Mouse (Mus musculus) cerebellum, adult 9-10 months (tissue): ENCODE measurements around the gene Eif2b2.

Experiments used
- DNase-seq: peaks from one replicate; pipeline ENCODE4 v3.0.0; 2022

Eif2b2 gene

DNA sequence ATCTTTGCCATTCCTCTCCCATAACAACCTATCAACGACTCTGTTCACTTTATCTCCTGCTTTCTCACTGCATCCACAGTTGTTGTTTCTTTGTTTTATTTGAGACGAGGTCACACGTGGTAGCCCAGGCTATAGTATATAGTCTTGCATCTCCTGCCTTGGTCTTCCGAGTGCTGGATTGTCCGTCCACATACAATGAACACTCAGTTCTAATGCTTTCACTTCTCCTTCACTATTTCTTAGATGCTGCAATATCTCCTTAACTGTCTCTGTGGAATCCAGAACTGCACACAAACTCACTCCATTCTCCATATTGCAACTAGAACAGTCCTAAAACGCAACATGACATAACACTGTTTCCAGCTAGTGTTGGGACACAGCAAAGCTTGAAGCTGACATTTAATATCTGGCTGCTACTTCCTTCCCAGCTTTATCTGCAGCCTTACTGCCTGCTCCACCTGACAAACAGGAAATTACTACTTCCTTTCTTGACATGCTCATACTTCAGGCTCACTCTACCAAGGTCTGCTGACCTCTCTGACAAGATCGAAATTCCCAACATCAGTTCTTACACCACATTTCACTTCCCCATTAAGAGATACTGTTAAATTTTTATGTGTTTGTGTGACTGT lies 37.8 kb downstream of the Eif2b2 start:
- DNase-seq, result no peak

- DNase-seq, result no peak
Measured at GRCm38 (mm10) chr12:85262489-85262888, 43.2 kb downstream of the Eif2b2 start.

DNA sequence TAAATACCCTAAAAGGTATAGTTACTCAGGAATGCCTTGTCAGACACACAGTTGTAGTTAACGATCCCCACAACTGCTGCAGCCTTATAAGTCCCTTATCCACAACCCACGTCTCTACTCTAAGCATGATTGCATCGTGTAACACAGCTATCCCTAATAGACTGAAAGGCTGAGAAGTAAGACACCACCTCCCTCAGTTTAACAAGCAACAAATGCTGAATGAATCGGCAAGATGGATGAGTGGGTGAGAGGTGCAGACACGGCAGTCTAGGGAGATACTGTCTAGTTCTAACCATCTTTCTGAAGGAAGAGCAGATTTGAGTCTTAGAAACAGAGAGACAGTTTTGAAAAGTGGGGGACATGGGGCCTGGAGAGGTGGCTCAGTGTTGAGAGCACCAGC lies 43.9 kb downstream of the Eif2b2 start:
- DNase-seq, result no peak

DNA sequence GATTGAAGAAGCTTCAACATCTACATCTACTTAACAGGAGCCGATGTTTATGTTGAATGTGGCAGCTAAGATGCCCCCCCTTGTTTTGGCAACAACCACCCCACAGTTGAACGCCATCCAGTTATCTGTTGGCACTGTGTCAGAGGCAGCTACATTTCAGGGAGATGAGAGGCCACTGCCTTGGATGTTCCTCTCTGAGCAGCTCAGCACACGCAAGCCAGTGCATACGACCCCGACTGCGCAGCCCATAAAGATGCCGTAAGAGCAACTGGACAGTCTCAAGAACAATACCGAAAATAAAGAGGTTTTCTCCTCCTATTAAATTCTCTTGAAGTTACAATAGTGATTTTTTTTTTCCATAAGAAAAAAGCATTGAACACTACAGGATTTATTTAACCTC lies 45.2 kb downstream of the Eif2b2 start:
- DNase-seq, result no peak

GRCm38 (mm10) chr12:85264940-85265339 lies 45.7 kb downstream of the Eif2b2 start:
- DNase-seq, result no peak

GRCm38 (mm10) chr12:85266248-85266647 lies 47.0 kb downstream of the Eif2b2 start:
- DNase-seq, result no peak

DNA sequence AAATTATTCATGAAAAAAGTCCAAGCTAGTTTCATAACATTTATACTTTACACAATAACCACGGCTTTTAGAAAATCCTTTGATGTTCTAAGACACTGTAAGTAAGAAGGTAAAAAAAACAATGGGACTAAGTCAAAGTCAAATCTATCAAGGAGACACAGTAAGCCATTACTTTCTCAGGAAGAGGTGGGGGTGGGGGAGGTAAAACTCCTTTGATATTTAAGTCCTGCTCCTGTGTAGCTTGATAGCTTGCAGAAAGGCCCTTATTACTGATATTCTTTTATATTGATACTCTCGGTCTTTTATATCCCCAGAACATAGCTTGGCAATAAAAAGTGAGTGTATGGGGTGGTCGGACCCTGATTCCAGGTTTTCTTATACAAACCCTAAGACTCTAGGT lies 50.5 kb downstream of the Eif2b2 start:
- no peak for DNase-seq

DNA sequence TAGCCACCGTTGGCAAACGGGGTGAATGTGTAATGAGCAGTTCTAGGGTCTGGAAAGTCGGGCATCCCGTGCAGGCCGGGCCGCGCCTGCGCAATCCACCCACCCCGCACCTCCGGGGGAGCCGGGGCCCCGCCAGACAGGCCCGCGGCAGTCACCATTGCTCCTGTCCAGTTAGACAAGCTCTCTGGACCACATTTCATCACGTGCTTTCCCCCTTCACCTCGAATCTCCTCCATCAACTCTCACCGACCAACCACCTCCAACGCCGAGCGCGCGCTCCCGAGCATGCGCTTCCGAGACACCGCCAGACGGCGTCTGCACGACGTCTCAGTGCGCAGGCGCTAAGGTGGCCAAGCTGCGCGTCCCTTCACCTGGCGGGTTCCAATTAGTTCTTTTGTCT lies 51.0 kb downstream of the Eif2b2 start, which contains the start of gene Mlh3:
Gene Mlh3 (minus strand): TSS at position 281 of the 400 bp plus-strand sequence.
- peak; percentile 94 for DNase-seq

DNA sequence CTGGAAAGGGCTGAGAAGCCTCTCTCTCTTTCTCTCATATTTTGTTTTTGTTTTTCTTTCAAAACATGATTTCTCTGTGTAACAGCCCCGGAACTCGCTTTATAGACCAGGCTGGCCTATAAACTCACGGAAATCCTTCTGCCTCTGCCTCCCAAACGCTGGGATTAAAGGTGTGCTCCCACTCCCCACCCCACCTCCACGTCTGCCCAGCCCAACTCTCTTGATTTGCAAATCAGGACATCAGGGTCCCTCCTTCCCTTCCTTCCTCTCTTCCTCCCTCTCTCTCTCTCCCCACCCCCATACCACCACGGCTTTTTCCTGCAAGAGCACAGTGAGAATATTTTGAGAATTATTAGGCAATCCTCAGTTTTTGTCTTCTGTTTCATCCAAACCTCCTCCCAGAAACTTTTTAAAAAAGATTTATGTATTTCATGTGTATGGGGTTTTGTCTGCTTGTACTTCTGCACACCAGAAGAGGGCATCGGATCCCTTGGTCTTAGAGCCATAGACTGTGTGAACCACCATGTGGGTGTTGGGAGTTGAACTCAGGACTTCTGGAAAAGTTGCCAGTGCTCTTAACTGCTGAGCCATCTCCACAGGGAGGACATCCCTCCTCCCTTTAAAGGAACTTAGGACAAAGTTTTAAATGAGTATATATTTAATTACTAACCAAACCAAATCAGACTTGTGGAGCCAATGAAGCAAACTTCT lies 52.0 kb downstream of the Eif2b2 start:
- no peak for DNase-seq

DNA sequence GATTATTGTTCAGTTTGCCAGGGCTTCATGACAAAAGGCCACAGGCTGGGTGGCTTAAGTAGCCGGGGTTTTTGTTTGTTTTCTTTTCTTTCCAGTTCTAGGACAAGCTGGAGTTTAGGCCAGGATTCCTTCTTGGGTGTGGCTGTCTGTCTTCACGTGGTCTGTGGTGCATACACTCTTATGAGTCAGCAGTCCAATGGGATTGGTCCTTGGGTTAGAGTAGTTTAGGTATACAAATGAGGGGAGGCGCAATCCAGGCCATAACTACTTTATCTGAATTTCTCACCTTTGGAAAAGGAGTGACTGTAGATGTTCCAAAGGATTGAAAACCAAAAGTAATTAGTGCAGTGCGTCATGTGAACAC lies 52.5 kb downstream of the Eif2b2 start:
- DNase-seq, result no peak

GRCm38 (mm10) chr12:85273508-85273907 lies 54.2 kb downstream of the Eif2b2 start:
- no peak for DNase-seq
